Mouse (Mus musculus) kidney, postnatal 0 days (tissue): ENCODE measurements around the gene Twnk. TPM values are rescaled to one million over a fixed set of nuclear protein-coding genes. Genes with fewer than 3 reads are reported as not detected.

Source experiments
- ATAC-seq: fragments of 200-750 bp; cut with Nextera tagmentation; replicated peaks from 2 replicates; pipeline ENCODE4 v1.8.0; 2017; ENCODE audit warnings: low read depth, moderate number of reproducible peaks, moderate TSS enrichment, moderate library complexity; ENCODE audit not compliant: low FRiP score
- DNase-seq: peaks from one replicate; pipeline ENCODE4 v3.0.0-alpha.2; 2016; ENCODE audit warnings: low spot score
- H3K27ac ChIP-seq: fragments of 300-500 bp; sonication (generic); 2 replicates; pipeline ENCODE4 v1.5.1; 2014; ENCODE audit warnings: mild to moderate bottlenecking
- H3K27me3 ChIP-seq: fragments of 300-500 bp; sonication (generic); 2 replicates; pipeline ENCODE4 v1.6.1; 2014; ENCODE audit warnings: low read length, mixed read lengths; ENCODE audit not compliant: insufficient read depth
- H3K36me3 ChIP-seq: fragments of 300-500 bp; sonication (generic); 2 replicates; pipeline ENCODE4 v1.6.1; 2014; ENCODE audit warnings: low read length, mixed read lengths; ENCODE audit not compliant: insufficient read depth
- H3K4me1 ChIP-seq: fragments of 300-500 bp; sonication (generic); replicated peaks from 2 replicates; pipeline ENCODE4 v1.6.1; 2014; ENCODE audit warnings: antibody characterized with exemption, low read length, mixed read lengths; ENCODE audit not compliant: insufficient read depth
- H3K4me2 ChIP-seq: fragments of 300-500 bp; sonication (generic); 2 replicates; pipeline ENCODE4 v1.6.1; 2014; ENCODE audit warnings: mild to moderate bottlenecking, low read length, moderate library complexity, mixed read lengths
- H3K4me3 ChIP-seq: fragments of 300-500 bp; sonication (generic); replicated peaks from 2 replicates; pipeline ENCODE4 v1.5.1; 2014; ENCODE audit warnings: low read depth, low read length
- H3K9ac ChIP-seq: fragments of 300-500 bp; sonication (generic); 2 replicates; pipeline ENCODE4 v1.6.1; 2014; ENCODE audit warnings: low read depth, low read length
- H3K9me3 ChIP-seq: fragments of 300-500 bp; sonication (generic); replicated peaks from 2 replicates; pipeline ENCODE4 v1.6.1; 2016; ENCODE audit warnings: low read length, inconsistent platforms, mixed read lengths
- CTCF ChIP-seq: IDR thresholded peaks from 2 replicates; pipeline ENCODE4 v1.5.1; 2016; ENCODE audit warnings: antibody characterized with exemption, low read depth, mild to moderate bottlenecking, moderate library complexity
- WGBS: fragments of 180-500 bp; shearing (Covaris S2); extraction: QIAGEN DNeasy Blood & Tissue Kit; methylation state at CpG from one replicate; pipeline ENCODE4 v1.1.7; 2014; 5-methylcytosine and 5-hydroxymethylcytosine counted together
- polyA plus RNA-seq: library from polyadenylated mRNA; unstranded; fragments of >200 nt; fragmentation: Nextera tagmentation; extraction: Ambion mirVana; gene quantifications from 2 replicates; pipeline ENCODE4 v1.2.1, GENCODE M21; 2015

Twnk gene
- polyA plus RNA-seq, 1 experiment from 2014 or later: 15.7 TPM

- WGBS: 65% methylated on average over 5 of the region's 5 CpGs
- Histone ChIP-seq H3K9ac (no peak within 1 kb of the TSS), H3K27ac (no peak within 1 kb of the TSS), H3K36me3 (0 out of 2 replicates have a peak, but pooled peaks cover 6% of the 10 kb centered on the region), H3K4me3 (peak within 1 kb of the TSS; percentile 52), H3K4me2 (peak within 1 kb of the TSS; percentile 91), H3K27me3 (0 out of 2 replicates have a peak, but pooled peaks cover 4% of the 10 kb centered on the region), H3K9me3 (no peaks in the 10 kb centered on the region), H3K4me1 (peaks cover 14% of the 10 kb centered on the region)
- TF ChIP-seq CTCF: no peak
- ATAC-seq (no peak), DNase-seq (no peak)
These were observed 40.2 kb downstream of the Twnk start, which contains the start of gene Pdzd7 for GRCm38 (mm10) chr19:45045651-45046050. TSS of gene Pdzd7 (minus strand) at chr19:45045717.

DNA sequence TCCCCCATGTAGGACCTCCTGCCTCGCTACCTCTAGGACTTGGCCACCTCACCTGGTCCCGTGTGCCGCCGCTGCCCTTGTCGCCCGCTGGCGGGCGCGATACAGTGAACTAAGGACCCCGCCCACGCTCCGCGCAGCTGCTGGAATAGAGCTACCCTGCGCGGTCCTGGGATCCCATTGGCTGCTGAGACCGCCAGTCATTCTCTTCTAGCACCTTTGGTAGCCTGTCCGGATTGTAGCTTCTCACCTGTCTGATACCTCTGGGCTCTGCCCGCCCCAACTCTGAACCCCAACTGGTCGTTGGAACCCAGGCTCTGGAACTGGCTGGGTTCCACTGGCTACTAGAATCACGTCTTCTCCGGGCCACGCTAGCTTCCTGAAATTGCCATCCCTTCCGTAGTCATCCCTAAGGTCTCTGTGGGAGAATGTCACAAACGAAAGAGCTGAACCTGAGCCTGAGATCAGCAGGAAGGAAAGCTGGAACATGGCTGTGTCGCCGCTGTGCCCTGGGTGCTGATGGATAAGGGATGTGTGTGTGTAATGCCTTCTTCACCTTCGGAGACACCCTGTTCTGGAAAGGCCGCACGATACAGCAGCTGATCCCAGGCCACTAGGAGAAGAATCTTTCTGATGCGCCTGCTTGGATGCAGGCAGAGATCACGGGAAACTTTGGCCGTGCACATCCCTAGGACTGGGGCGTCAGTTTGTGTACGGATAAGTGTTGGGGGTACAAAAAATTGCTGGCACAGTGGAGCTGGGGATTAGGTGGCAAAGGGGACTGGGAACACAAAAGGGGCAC, 41.3 kb downstream of the Twnk start:
- Histone ChIP-seq H3K36me3 (0 out of 2 replicates have a peak, but pooled peaks cover 6% of the 10 kb centered on the region), H3K9ac (peak overlapping the region; percentile 64; the same call in 1 of the 2 replicates), H3K4me1 (peaks cover 14% of the 10 kb centered on the region), H3K4me3 (peak overlapping the region; percentile 52), H3K27ac (peak overlapping the region; percentile 93), H3K9me3 (no peaks in the 10 kb centered on the region), H3K27me3 (0 out of 2 replicates have a peak, but pooled peaks cover 4% of the 10 kb centered on the region), H3K4me2 (peak overlapping the region; percentile 91)
- ATAC-seq: peak; percentile 41; the same call in 1 of the 2 replicates
- DNase-seq: peak; percentile 84
- TF ChIP-seq CTCF: peak; percentile 24; the same call in 1 of the 2 replicates
- WGBS: 1% methylated on average over 34 of the region's 34 CpGs

GRCm38 (mm10) chr19:45047417-45047934, 42.0 kb downstream of the Twnk start, which contains the start of gene Sfxn3:
TSS of gene Sfxn3 (plus strand) at chr19:45047503.
- TF ChIP-seq CTCF: peak; percentile 70
- Histone ChIP-seq H3K27me3 (0 out of 2 replicates have a peak, but pooled peaks cover 4% of the 10 kb centered on the region), H3K9ac (peak within 1 kb of the TSS; percentile 64), H3K4me1 (peaks cover 14% of the 10 kb centered on the region), H3K4me3 (peak within 1 kb of the TSS; percentile 52), H3K4me2 (peak within 1 kb of the TSS; percentile 91), H3K27ac (peak within 1 kb of the TSS; percentile 93), H3K9me3 (no peaks in the 10 kb centered on the region), H3K36me3 (peaks cover 14% of the 10 kb centered on the region; the same call in 1 of the 2 replicates)
- peak; percentile 77 for ATAC-seq
- under 1% methylated on average over 26 of the region's 26 CpGs for WGBS
- peak; percentile 95 for DNase-seq

- peaks cover 18% of the 10 kb centered on the region; the same call in 1 of the 2 replicates for H3K36me3 ChIP-seq
- H3K27me3 ChIP-seq: 0 out of 2 replicates have a peak, but pooled peaks cover 4% of the 10 kb centered on the region
- peak overlapping the region; percentile 91 for H3K4me2 ChIP-seq
- ATAC-seq: peak; percentile 47
- H3K4me3 ChIP-seq: peak overlapping the region; percentile 52
- 22% methylated on average over 11 of the region's 11 CpGs for WGBS
- no peak for TF ChIP-seq CTCF
- no peaks in the 10 kb centered on the region for H3K9me3 ChIP-seq
- H3K27ac ChIP-seq: peak overlapping the region; percentile 93
- H3K4me1 ChIP-seq: peaks cover 14% of the 10 kb centered on the region
- H3K9ac ChIP-seq: peak overlapping the region; percentile 64
- DNase-seq: peak; percentile 78
These were observed 42.6 kb downstream of the Twnk start for GRCm38 (mm10) chr19:45047935-45048643.

GRCm38 (mm10) chr19:45048644-45049365, 43.3 kb downstream of the Twnk start:
- WGBS: 70% methylated on average over 12 of the region's 12 CpGs
- Histone ChIP-seq H3K9ac (no peak overlapping the region), H3K36me3 (peaks cover 20% of the 10 kb centered on the region; the same call in 1 of the 2 replicates), H3K4me1 (peaks cover 14% of the 10 kb centered on the region), H3K9me3 (no peaks in the 10 kb centered on the region), H3K27me3 (0 out of 2 replicates have a peak, but pooled peaks cover 4% of the 10 kb centered on the region), H3K27ac (peak overlapping the region; percentile 93), H3K4me3 (peak overlapping the region; percentile 52), H3K4me2 (peak overlapping the region; percentile 91)
- no peak for ATAC-seq
- no peak for TF ChIP-seq CTCF
- no peak for DNase-seq
